Mouse (Mus musculus) hindbrain, embryonic 13.5 days (tissue): ENCODE measurements at regions not wholly inside any gene's neighbourhood (a gene's known extent, or its start where the extent isn't known, plus 50 kb on each side); places are given as distances from the start of the nearest gene placed in this dataset.

Experiments
- ATAC-seq: fragments of 200-750 bp; cut with Nextera tagmentation; 2 replicates; pipeline ENCODE4 v1.8.0; 2017; ENCODE audit warnings: moderate TSS enrichment; ENCODE audit not compliant: low FRiP score
- H3K27ac ChIP-seq: fragments of 300-500 bp; sonication (generic); 2 replicates; pipeline ENCODE4 v1.5.1; 2015; ENCODE audit warnings: inconsistent platforms, mild to moderate bottlenecking, moderate library complexity
- H3K27me3 ChIP-seq: fragments of 300-500 bp; sonication (generic); 2 replicates; pipeline ENCODE4 v1.6.1; 2015; ENCODE audit warnings: mild to moderate bottlenecking, inconsistent platforms
- H3K36me3 ChIP-seq: fragments of 300-500 bp; sonication (generic); 2 replicates; pipeline ENCODE4 v1.6.1; 2015; ENCODE audit warnings: mild to moderate bottlenecking, inconsistent platforms
- H3K4me1 ChIP-seq: fragments of 300-500 bp; sonication (generic); replicated peaks from 2 replicates; pipeline ENCODE4 v1.6.1; 2015; ENCODE audit warnings: inconsistent platforms
- H3K4me2 ChIP-seq: fragments of 300-500 bp; sonication (generic); 2 replicates; pipeline ENCODE4 v1.6.1; 2015; ENCODE audit warnings: inconsistent platforms, mild to moderate bottlenecking, moderate library complexity
- H3K4me3 ChIP-seq: fragments of 300-500 bp; sonication (generic); 2 replicates; pipeline ENCODE4 v1.5.1; 2015; ENCODE audit warnings: mild to moderate bottlenecking, inconsistent platforms
- H3K9ac ChIP-seq: fragments of 300-500 bp; sonication (generic); 2 replicates; pipeline ENCODE4 v1.6.1; 2015; ENCODE audit warnings: mild to moderate bottlenecking, inconsistent platforms
- H3K9me3 ChIP-seq: fragments of 300-500 bp; sonication (generic); 2 replicates; pipeline ENCODE4 v1.6.1; 2016; ENCODE audit warnings: inconsistent platforms
- WGBS: fragments of 180-500 bp; shearing (Covaris S2); methylation state at CpG from one replicate; pipeline ENCODE4 v1.1.7; 2015; 5-methylcytosine and 5-hydroxymethylcytosine counted together

DNA sequence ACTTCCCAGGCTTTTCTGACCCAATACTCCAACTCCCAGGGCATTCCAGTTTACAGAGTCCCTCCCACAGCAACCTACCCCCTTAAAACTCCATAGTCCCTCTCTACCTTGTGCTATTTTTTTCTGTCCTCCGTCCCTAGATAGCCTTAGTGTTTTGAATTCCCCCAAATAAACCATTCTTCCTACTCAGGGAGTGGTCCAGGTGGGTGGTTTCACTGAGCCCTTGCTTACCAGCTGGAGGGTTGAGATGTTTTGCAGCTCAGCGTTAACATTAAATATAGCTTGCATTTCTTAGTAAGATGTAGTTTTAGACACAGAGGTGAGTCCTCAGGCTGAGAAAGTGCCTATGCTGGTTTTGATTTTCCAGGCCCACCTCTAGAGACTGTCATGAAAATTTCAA lies 313.0 kb downstream of the Bmper start:
- H3K9ac ChIP-seq, result no peak overlapping the region
- no peak for ATAC-seq
- no peaks in the 10 kb centered on the region for H3K27me3 ChIP-seq
- no peaks in the 10 kb centered on the region for H3K4me1 ChIP-seq
- no peak overlapping the region for H3K4me2 ChIP-seq
- H3K27ac ChIP-seq, result no peak overlapping the region
- no peaks in the 10 kb centered on the region for H3K9me3 ChIP-seq
- H3K4me3 ChIP-seq, result no peak overlapping the region
- no peaks in the 10 kb centered on the region for H3K36me3 ChIP-seq
- 87% methylated on average over 2 of the region's 2 CpGs for WGBS

DNA sequence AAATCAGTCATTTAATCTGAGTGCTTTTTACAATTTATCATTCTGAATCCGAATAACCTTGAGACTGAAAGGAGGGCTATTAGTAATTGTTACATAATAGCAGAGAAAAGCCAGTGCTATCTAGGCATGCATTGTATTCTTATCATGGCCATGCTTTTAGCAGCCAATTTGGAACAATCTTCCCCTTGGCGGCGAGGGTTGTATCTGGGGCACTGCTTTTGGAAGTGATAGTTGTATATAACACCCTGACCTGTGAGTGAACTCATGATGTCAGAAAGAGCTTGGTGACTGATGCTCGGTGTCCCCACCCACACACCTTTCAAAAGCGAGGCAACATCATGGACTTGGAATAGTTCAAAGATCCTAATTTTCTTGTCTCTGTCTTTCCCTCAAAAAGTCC lies 315.2 kb downstream of the Bmper start:
- 74% methylated on average over 5 of the region's 5 CpGs for WGBS

DNA sequence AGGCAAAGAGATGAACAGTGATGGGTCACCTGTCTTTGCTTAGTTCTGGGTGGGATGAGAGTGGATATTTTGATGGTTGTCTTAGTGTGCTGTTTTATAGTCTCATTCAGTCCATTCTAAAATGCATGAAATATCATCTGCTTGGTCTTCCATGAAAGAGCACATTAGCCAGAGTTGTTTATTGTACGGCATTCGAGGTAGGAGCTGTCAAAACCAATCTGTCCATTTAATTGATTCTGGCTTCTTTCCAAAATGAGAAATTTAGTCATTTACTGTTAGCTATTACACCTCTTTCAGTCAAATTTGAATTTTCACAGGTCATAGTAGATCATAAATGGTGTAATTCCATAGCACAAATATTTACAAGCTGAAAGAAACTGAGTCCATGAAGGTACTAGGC lies 328.8 kb downstream of the Bmper start:
- H3K9me3 ChIP-seq, result no peaks in the 10 kb centered on the region
- 56% methylated on average over 2 of the region's 2 CpGs for WGBS
- no peak for ATAC-seq

More for the DNA sequence above, 315.2 kb downstream of the Bmper start:
- Histone ChIP-seq H3K4me3 (no peak overlapping the region), H3K9me3 (no peaks in the 10 kb centered on the region), H3K4me2 (no peak overlapping the region), H3K27ac (no peak overlapping the region), H3K27me3 (no peaks in the 10 kb centered on the region), H3K9ac (no peak overlapping the region), H3K4me1 (no peaks in the 10 kb centered on the region), H3K36me3 (no peaks in the 10 kb centered on the region)
- no peak for ATAC-seq

DNA sequence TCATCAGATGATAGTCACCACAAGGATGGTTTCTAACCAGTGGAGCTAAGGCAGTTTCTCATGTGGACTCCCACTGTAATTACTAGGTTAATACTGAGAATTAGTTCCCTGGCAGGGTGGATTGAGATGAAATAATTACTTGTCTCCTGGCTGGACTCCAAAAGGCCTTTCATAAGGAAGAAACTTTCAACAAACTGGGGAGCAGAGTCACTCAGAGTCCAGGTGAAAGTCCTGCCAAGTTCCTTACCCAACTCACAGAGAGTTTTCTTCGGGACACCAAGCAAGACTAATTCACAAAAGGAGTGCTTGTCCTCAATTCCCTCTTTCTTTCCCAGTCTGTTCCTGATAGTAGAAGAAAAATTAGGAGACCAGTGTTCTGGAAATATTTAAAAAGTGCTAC lies 330.9 kb downstream of the Bmper start:
- H3K4me3 ChIP-seq, result no peak overlapping the region
- 76% methylated on average over 1 of the region's 1 CpGs for WGBS
- ATAC-seq, result no peak

More for the DNA sequence above, 328.8 kb downstream of the Bmper start:
- no peaks in the 10 kb centered on the region for H3K27me3 ChIP-seq
- no peak overlapping the region for H3K27ac ChIP-seq
- no peak overlapping the region for H3K9ac ChIP-seq
- no peaks in the 10 kb centered on the region for H3K36me3 ChIP-seq
- H3K4me3 ChIP-seq, result no peak overlapping the region
- H3K4me1 ChIP-seq, result no peaks in the 10 kb centered on the region
- no peak overlapping the region for H3K4me2 ChIP-seq

DNA sequence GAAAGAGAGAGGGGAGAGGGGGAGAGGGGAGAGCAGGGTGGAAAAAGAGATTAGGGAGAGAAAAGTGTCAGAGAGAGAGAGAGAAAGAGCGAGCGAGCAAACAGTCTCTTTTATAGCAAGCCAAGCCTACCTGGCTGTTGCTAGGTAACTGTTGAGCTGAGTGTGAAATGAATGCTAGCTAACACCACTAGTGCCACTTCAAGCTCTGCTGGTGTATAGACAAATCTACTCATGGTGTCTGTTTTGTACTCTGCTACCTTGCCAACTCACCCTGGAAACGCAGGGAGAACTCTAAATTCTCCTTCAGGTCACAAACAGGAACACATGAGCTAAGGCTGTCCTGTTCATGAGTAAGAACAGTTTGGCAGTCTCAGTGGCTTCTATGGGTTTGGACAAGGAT lies 334.7 kb downstream of the Bmper start:
- Histone ChIP-seq H3K9me3 (no peaks in the 10 kb centered on the region), H3K4me3 (no peak overlapping the region), H3K4me1 (no peaks in the 10 kb centered on the region), H3K27me3 (no peaks in the 10 kb centered on the region), H3K36me3 (no peaks in the 10 kb centered on the region), H3K27ac (no peak overlapping the region), H3K4me2 (no peak overlapping the region), H3K9ac (no peak overlapping the region)
- 82% methylated on average over 3 of the region's 3 CpGs for WGBS
- ATAC-seq, result no peak

More for the DNA sequence above, 330.9 kb downstream of the Bmper start:
- Histone ChIP-seq H3K27ac (no peak overlapping the region), H3K9ac (no peak overlapping the region), H3K27me3 (no peaks in the 10 kb centered on the region), H3K4me1 (no peaks in the 10 kb centered on the region), H3K36me3 (no peaks in the 10 kb centered on the region), H3K9me3 (no peaks in the 10 kb centered on the region), H3K4me2 (no peak overlapping the region)

DNA sequence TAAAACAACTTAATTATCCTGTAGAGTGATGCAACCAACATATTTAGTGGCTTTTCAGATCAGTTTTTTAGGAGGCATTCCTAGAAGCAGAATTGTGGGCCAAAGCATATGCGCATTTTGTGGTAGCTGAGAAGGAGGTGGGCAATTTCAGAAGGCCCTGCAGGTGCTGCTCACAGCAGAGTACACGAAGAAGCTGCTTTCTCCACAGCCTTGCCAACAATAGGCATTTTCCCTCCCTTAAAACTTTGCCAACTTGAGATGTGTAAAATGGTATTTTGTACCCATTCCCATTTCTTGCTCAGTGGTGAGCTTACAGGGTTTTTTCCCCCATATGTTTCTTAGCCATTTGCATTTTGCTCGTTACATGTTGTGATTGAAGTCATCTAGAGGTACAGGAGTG lies 339.0 kb downstream of the Bmper start:
- Histone ChIP-seq H3K36me3 (no peaks in the 10 kb centered on the region), H3K4me1 (no peaks in the 10 kb centered on the region), H3K4me2 (no peak overlapping the region), H3K27ac (no peak overlapping the region), H3K27me3 (no peaks in the 10 kb centered on the region), H3K4me3 (no peak overlapping the region), H3K9ac (no peak overlapping the region), H3K9me3 (no peaks in the 10 kb centered on the region)
- ATAC-seq, result no peak
- 78% methylated on average over 3 of the region's 3 CpGs for WGBS

DNA sequence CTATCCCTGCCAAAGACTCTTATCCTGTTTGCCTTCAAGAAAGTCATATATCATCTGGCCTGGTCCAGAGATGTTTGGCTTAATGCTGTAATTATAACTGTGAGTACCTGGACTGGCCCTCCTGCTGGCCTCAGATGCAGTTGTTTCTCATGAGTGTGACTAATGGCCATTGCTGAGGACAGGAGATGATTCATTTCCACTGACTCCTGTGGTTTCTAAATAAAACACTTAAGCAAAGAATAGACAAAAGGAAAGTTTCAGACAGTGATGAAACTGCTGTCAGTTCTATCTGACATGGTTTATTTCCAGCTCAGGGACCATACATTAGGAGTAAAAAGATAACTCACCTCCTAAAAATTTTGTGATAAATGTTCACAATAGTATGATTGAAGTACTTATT lies 344.2 kb downstream of the Bmper start:
- Histone ChIP-seq H3K4me2 (no peak overlapping the region), H3K36me3 (no peaks in the 10 kb centered on the region), H3K4me1 (no peaks in the 10 kb centered on the region), H3K27me3 (no peaks in the 10 kb centered on the region), H3K9me3 (no peaks in the 10 kb centered on the region), H3K27ac (no peak overlapping the region), H3K9ac (no peak overlapping the region), H3K4me3 (no peak overlapping the region)
- ATAC-seq, result no peak

DNA sequence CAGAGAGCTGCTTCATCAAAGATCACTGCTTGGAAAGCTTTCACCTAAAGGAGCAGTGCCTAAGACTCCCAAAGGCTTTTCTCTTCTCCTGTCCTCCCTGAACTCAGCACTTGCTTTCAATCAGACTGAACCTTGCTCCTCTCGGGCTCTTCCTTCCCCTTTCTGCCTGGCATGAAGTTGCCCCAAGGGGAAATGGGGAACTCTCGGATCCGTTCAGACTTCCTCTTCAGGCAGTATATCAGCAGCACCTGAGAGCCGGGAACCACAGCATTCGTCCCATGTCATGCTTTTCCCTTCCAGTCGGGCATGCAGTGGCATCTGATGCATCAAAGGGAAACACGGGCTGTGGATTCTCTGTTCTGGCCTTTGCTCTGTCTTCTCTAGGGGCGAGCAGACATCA lies 347.3 kb downstream of the Bmper start:
- WGBS, result 82% methylated on average over 8 of the region's 8 CpGs
- no peaks in the 10 kb centered on the region for H3K36me3 ChIP-seq
- no peak overlapping the region for H3K9ac ChIP-seq
- no peaks in the 10 kb centered on the region for H3K4me1 ChIP-seq
- no peak overlapping the region for H3K4me3 ChIP-seq
- no peaks in the 10 kb centered on the region for H3K9me3 ChIP-seq
- ATAC-seq, result no peak
- H3K4me2 ChIP-seq, result no peak overlapping the region
- H3K27me3 ChIP-seq, result no peaks in the 10 kb centered on the region
- H3K27ac ChIP-seq, result no peak overlapping the region

DNA sequence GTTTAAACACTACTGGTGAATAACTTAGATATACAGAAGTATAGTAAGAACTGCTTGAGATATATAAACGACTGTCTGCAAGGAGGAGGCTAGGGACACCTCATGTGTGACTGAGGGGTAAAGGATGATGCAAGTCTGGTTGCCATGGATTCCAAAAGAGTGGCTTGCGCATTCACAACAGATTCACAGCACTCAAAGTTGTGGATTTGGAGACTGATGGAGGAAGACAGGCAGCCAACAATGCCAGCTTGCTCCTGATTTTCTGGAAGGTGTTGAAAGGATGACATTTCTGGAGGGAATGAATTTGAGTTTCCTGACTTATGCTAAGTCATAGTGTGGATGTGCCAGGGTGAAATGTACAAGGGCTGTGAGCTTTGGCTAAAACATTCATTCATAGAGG lies 353.4 kb downstream of the Bmper start:
- Histone ChIP-seq H3K4me3 (no peak overlapping the region), H3K27me3 (no peaks in the 10 kb centered on the region), H3K4me1 (0 out of 2 replicates have a peak, but pooled peaks cover 3% of the 10 kb centered on the region), H3K9ac (no peak overlapping the region), H3K27ac (no peak overlapping the region), H3K9me3 (no peaks in the 10 kb centered on the region), H3K36me3 (no peaks in the 10 kb centered on the region), H3K4me2 (no peak overlapping the region)
- 73% methylated on average over 2 of the region's 2 CpGs for WGBS
- no peak for ATAC-seq

DNA sequence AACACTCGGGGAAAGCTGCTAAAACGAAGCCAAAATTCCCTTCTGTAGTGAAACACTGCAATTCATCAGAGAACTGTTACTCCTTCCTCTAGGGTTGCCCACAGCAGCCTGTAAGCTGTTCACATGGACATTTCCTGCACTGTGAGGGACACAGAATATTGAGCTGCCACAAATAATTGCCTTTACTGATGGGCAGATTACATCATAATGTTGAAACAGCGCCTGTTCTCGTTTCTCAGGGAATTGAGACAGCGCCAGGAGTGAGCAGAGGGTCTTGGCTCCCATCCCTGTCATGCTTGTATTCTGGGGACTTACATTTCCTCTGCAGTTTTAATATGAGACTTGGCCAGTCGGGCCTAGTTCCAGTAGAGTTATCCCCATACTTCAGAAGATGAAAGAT lies 357.3 kb downstream of the Bmper start:
- Histone ChIP-seq H3K27me3 (no peaks in the 10 kb centered on the region), H3K27ac (no peak overlapping the region), H3K4me1 (0 out of 2 replicates have a peak, but pooled peaks cover 3% of the 10 kb centered on the region), H3K4me2 (no peak overlapping the region), H3K36me3 (no peaks in the 10 kb centered on the region), H3K4me3 (no peak overlapping the region), H3K9ac (no peak overlapping the region), H3K9me3 (no peaks in the 10 kb centered on the region)
- WGBS, result 73% methylated on average over 6 of the region's 6 CpGs
- 0 out of 2 replicates have a peak, but pooled peaks have one; percentile 33 for ATAC-seq

DNA sequence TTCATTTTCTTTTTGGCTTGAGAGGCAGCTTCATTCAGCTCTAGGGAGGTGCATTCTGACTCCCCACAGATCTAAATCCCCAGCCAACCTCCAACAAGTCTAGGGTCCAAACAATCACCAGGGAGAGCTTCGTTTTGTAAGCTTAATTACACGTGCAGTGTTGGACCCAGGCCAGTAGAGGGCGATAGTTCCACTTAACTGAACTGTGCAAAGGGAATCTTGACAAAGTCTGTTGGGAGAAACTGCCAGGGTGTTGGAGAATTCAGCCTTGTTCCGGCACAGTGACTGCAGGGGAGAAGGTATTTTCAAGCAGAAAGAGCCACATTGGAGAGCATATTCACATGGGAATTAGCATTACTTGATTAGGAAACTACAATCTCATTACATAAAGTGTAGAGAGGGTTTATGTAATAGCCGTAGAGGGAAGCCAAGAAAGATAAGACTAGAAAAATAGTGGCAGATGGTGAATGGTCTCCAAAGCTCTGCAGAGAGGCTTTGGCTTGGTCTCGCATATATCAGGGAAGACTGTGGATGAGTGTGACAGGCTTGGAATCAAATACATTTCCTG lies 358.2 kb downstream of the Bmper start:
- H3K27ac ChIP-seq, result no peak overlapping the region

DNA sequence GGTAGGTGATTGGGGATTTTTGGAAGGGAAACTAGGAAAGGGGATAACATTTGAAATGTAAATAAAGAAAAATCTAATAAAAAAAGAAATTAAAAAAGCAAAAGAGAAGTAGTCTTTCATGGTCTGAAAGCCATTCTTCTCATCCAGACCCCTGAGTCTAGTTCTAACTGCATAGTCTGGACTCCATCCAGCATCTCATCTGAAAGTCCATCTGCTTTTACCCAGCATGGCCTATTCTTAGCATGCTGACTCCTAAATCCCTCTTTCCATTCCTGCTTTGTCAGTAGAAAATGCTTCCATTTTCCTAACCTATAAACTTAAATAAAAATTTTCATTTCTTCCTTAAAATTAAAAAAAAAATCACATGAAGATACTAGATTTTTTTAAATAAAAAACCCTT lies 361.7 kb downstream of the Bmper start:
- no peaks in the 10 kb centered on the region for H3K27me3 ChIP-seq
- H3K4me3 ChIP-seq, result no peak overlapping the region
- H3K9ac ChIP-seq, result no peak overlapping the region
- no peak overlapping the region for H3K27ac ChIP-seq
- no peak overlapping the region for H3K4me2 ChIP-seq
- H3K9me3 ChIP-seq, result no peaks in the 10 kb centered on the region
- 0 out of 2 replicates have a peak, but pooled peaks cover 3% of the 10 kb centered on the region for H3K4me1 ChIP-seq
- ATAC-seq, result no peak
- no peaks in the 10 kb centered on the region for H3K36me3 ChIP-seq

More for the DNA sequence above, 358.2 kb downstream of the Bmper start:
- peak; percentile 87 for ATAC-seq
- no peaks in the 10 kb centered on the region for H3K36me3 ChIP-seq
- no peak overlapping the region for H3K9ac ChIP-seq
- no peaks in the 10 kb centered on the region for H3K9me3 ChIP-seq
- 0 out of 2 replicates have a peak, but pooled peaks cover 3% of the 10 kb centered on the region for H3K4me1 ChIP-seq
- no peaks in the 10 kb centered on the region for H3K27me3 ChIP-seq
- H3K4me2 ChIP-seq, result no peak overlapping the region
- H3K4me3 ChIP-seq, result no peak overlapping the region
- WGBS, result 11% methylated on average over 6 of the region's 6 CpGs

DNA sequence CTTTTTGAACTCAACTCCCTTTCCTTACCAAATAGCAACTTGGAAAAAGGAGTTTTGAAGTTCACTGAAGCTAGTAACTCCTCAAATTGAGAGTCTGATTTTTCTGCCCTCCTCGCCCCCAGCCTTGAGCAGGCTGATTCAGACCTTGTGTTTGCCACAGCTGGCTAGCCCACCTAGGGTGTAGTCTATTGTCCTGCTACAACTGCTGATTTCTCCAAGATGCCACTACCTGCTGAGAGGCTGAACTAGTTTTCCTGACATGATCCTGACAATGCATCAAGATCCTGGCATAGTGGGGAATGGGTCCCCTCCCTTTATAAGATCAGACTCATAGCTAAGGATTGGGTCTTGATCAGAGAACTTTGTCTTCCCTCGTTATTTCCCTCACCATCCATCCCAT lies 366.1 kb downstream of the Bmper start:
- Histone ChIP-seq H3K9me3 (no peaks in the 10 kb centered on the region), H3K4me3 (no peak overlapping the region), H3K27ac (no peak overlapping the region), H3K9ac (no peak overlapping the region), H3K4me2 (no peak overlapping the region), H3K4me1 (no peaks in the 10 kb centered on the region), H3K27me3 (no peaks in the 10 kb centered on the region), H3K36me3 (no peaks in the 10 kb centered on the region)
- WGBS, result 27% methylated on average over 2 of the region's 2 CpGs
- no peak for ATAC-seq
